Mouse (Mus musculus): ENCODE results near the gene Mast4.

GRCm38 (mm10) chr13:102909654-102910418 is 424.5 kb downstream of the Mast4 start:
- TF ChIP-seq POLR2A (IDR thresholded peaks at IDR 0.05; ENCODE audit: extremely low read depth, insufficient read depth, low read length) = no peak
- TF ChIP-seq CTCF (IDR thresholded peaks at IDR 0.05; ENCODE audit: low read depth, low read length) = no peak
